Mouse (Mus musculus) CH12.LX (cell line): ENCODE results near the gene Trim30c. TPM values are rescaled to one million over a fixed set of nuclear protein-coding genes. Genes with fewer than 3 reads are reported as not detected.
"Not testable (repeated sequence)": the region's sequence is repeated elsewhere in the genome, so short reads cannot be mapped to it uniquely, and the experiment has no call there.

ENCODE experiments used
- DNase-seq: peaks from one replicate; pipeline ENCODE4 v3.0.0-alpha.2; 2013; ENCODE audit errors: extremely low read depth
- H3K27ac ChIP-seq: 2 replicates; pipeline ENCODE4 v1.5.1; 2012; ENCODE audit warnings: low read depth, mild to moderate bottlenecking, control low read depth, moderate library complexity; ENCODE audit not compliant: insufficient read depth
- H3K27me3 ChIP-seq: replicated peaks from 2 replicates; pipeline ENCODE3; 2012; ENCODE audit warnings: inconsistent platforms
- H3K36me3 ChIP-seq, 2 experiments: replicated peaks in 1 of 2; 2 replicates each; pipeline versions ENCODE3 to v1.6.1; 2012; ENCODE audit warnings: inconsistent platforms in 1 of 2, low read length in 1 of 2, mild to moderate bottlenecking in 1 of 2, mixed read lengths in 1 of 2, moderate library complexity in 1 of 2; ENCODE audit not compliant: control insufficient read depth in 1 of 2, insufficient read depth in 1 of 2
- H3K4me1 ChIP-seq, 2 experiments: 2 replicates each; pipeline ENCODE4 v1.6.1; 2012; ENCODE audit warnings: inconsistent platforms in 1 of 2, moderate library complexity in 1 of 2; ENCODE audit not compliant: insufficient read depth in 2 of 2, control insufficient read depth in 1 of 2
- H3K4me2 ChIP-seq: 2 replicates; pipeline ENCODE4 v1.6.1; 2012; ENCODE audit warnings: low read depth, mild to moderate bottlenecking, control low read depth; ENCODE audit not compliant: poor library complexity, insufficient read depth, severe bottlenecking
- H3K4me3 ChIP-seq, 3 experiments: fragments of 150-350 bp in 1 of 3; sonication (generic) in 1 of 3; replicated peaks in 1 of 3; 2 replicates each; pipeline versions ENCODE3 to v1.5.1; 2011 to 2012; ENCODE audit warnings: low read depth in 2 of 3, low read length in 2 of 3, mild to moderate bottlenecking in 2 of 3, moderate library complexity in 2 of 3, control low read depth in 1 of 3, improper control_type of control experiment in 1 of 3, inconsistent platforms in 1 of 3, mixed read lengths in 1 of 3; ENCODE audit not compliant: poor library complexity in 1 of 3
- H3K79me2 ChIP-seq: replicated peaks from 2 replicates; pipeline ENCODE4 v1.6.1; 2012; ENCODE audit warnings: mild to moderate bottlenecking, moderate library complexity; ENCODE audit not compliant: control insufficient read depth, poor library complexity, insufficient read depth, severe bottlenecking; ENCODE audit errors: extremely low read depth
- H3K9ac ChIP-seq: 2 replicates; pipeline ENCODE4 v1.6.1; 2012; ENCODE audit warnings: low read depth, mild to moderate bottlenecking, control low read depth, moderate library complexity; ENCODE audit not compliant: insufficient read depth
- H3K9me3 ChIP-seq: replicated peaks from 2 replicates; pipeline ENCODE3; 2012; ENCODE audit warnings: low read length, inconsistent platforms, mixed read lengths
- CHD1 ChIP-seq: IDR thresholded peaks from 2 replicates; pipeline ENCODE4 v1.6.1; 2012; ENCODE audit warnings: low read depth, low read length, improper control_type of control experiment, inconsistent platforms
- GABPA ChIP-seq: IDR thresholded peaks from 2 replicates; pipeline ENCODE4 v1.6.1; 2012; ENCODE audit warnings: low read depth, low read length, improper control_type of control experiment, inconsistent platforms; ENCODE audit not compliant: insufficient replicate concordance
- HCFC1 ChIP-seq: IDR thresholded peaks from 2 replicates; pipeline ENCODE4 v1.6.1; 2012; ENCODE audit warnings: low read depth, mild to moderate bottlenecking, inconsistent platforms, low read length, improper control_type of control experiment
- JUN ChIP-seq: IDR thresholded peaks from 2 replicates; pipeline ENCODE4 v1.6.1; 2011; ENCODE audit warnings: low read depth, mild to moderate bottlenecking, low read length, improper control_type of control experiment, moderate library complexity; ENCODE audit not compliant: insufficient read depth
- KAT2A ChIP-seq: IDR thresholded peaks from 2 replicates; pipeline ENCODE4 v1.6.1; 2012; ENCODE audit warnings: low read length, improper control_type of control experiment, inconsistent platforms; ENCODE audit not compliant: insufficient replicate concordance
- MAFK ChIP-seq: IDR thresholded peaks from 2 replicates; pipeline ENCODE4 v1.6.1; 2011; ENCODE audit warnings: low read length, improper control_type of control experiment; ENCODE audit not compliant: insufficient replicate concordance
- PAX5 ChIP-seq: IDR thresholded peaks from 2 replicates; pipeline ENCODE4 v1.6.1; 2012; ENCODE audit warnings: low read length, inconsistent platforms, mixed read lengths
- POLR2A ChIP-seq: IDR thresholded peaks from 2 replicates; pipeline ENCODE4 v1.6.1; 2011; ENCODE audit warnings: low read depth, mild to moderate bottlenecking, improper control_type of control experiment, low read length
- POLR2AphosphoS2 ChIP-seq: IDR thresholded peaks from 2 replicates; pipeline ENCODE4 v1.6.1; 2011; ENCODE audit warnings: low read depth, low read length, improper control_type of control experiment
- RAD21 ChIP-seq: IDR thresholded peaks from 2 replicates; pipeline ENCODE4 v1.6.1; 2011; ENCODE audit warnings: low read depth, mild to moderate bottlenecking, low read length, improper control_type of control experiment, moderate library complexity
- RCOR1 ChIP-seq: conservative IDR thresholded peaks from 2 replicates; pipeline ENCODE4 v1.6.1; 2012; ENCODE audit warnings: low read depth, mild to moderate bottlenecking, inconsistent platforms, low read length, improper control_type of control experiment
- TCF12 ChIP-seq: IDR thresholded peaks from 2 replicates; pipeline ENCODE4 v1.6.1; 2014; ENCODE audit warnings: low read depth, mild to moderate bottlenecking, inconsistent platforms, low read length, improper control_type of control experiment
- ZKSCAN1 ChIP-seq: IDR thresholded peaks from 2 replicates; pipeline ENCODE4 v1.6.1; 2012; ENCODE audit warnings: low read depth, inconsistent platforms, low read length, improper control_type of control experiment, borderline replicate concordance
- ZMIZ1 ChIP-seq: IDR thresholded peaks from 2 replicates; pipeline ENCODE4 v1.6.1; 2012; ENCODE audit warnings: low read depth, mild to moderate bottlenecking, inconsistent platforms, low read length, improper control_type of control experiment
- ZNF384 ChIP-seq: IDR thresholded peaks from 2 replicates; pipeline ENCODE4 v1.6.1; 2012; ENCODE audit warnings: low read depth, low read length, improper control_type of control experiment, inconsistent platforms
- dilution Hi-C: fragments of 300-500 bp; cut with MboI; formaldehyde crosslinking; loops from 2 replicates; pipeline ENCODE4 v1.14.3; 2020; ENCODE audit warnings: low sequenced_read_pairs; ENCODE audit not compliant: extremely low pct_unique_long_range_greater_than_20kb, extremely low pct_ligation_motif_present
- in situ Hi-C: fragments of 300-500 bp; cut with MboI; formaldehyde crosslinking; loops from 3 replicates; pipeline ENCODE4 v1.14.3; 2019; ENCODE audit warnings: low sequenced_read_pairs, low pct_ligation_motif_present, low pct_unique_long_range_greater_than_20kb, mixed read lengths
- polyA plus RNA-seq: library from polyadenylated mRNA; unstranded; fragments of >175 nt; gene quantifications from 2 replicates; pipeline ENCODE4 v1.2.1, GENCODE M21; 2012; ENCODE audit warnings: low read depth; ENCODE audit not compliant: insufficient read length
- total RNA-seq, 2 experiments: library from RNA; depleted of rRNA; stranded (reverse); fragments of 300-350 nt in 1 of 2; fragments of >200 nt in 1 of 2; gene quantifications; 2 replicates each; pipeline ENCODE4 v1.2.3; 2012 to 2014

Gene Trim30c
- total and polyA plus RNA-seq, 3 experiments = 0.12 TPM; not detected in 2

- TF ChIP-seq ZMIZ1 = peak; percentile 68; the same call in 1 of the 2 replicates
- TF ChIP-seq ZKSCAN1 = no peak
- TF ChIP-seq KAT2A = no peak
- TF ChIP-seq GABPA = no peak
- no peak for TF ChIP-seq MAFK
- peak; percentile 59 for TF ChIP-seq TCF12
- TF ChIP-seq JUN = no peak
- no peak; the same call in 1 of the 2 replicates for TF ChIP-seq RAD21
- TF ChIP-seq POLR2A = peak; percentile 83
- TF ChIP-seq CHD1 = no peak
- TF ChIP-seq PAX5 = no peak
- no peak for TF ChIP-seq ZNF384
- TF ChIP-seq RCOR1 = no peak
- peak; percentile 76; the same call in 1 of the 2 replicates for TF ChIP-seq POLR2AphosphoS2
- peak; percentile 37; the same call in 1 of the 2 replicates for TF ChIP-seq HCFC1
Measured at GRCm38 (mm10) chr7:104352717-104353599, 47.7 kb downstream of the Trim30c start, which contains the start of gene Trim12c (continued).

- Histone ChIP-seq H3K4me1 (peaks cover 0 to 10% of the 10 kb centered on the region in 2 experiments; a peak in 1 of 4 replicates), H3K79me2 (0 out of 2 replicates have a peak, but pooled peaks cover 10% of the 10 kb centered on the region), H3K36me3 (peaks cover 19 to 22% of the 10 kb centered on the region in 2 experiments)
- H3K9me3 ChIP-seq, in situ Hi-C loops, dilution Hi-C loops, H3K4me3 ChIP-seq, H3K9ac ChIP-seq, DNase-seq, H3K27ac ChIP-seq, H3K4me2 ChIP-seq, H3K27me3 ChIP-seq: not testable (repeated sequence)
Measured at GRCm38 (mm10) chr7:104348043-104348442, 52.6 kb downstream of the Trim30c start.

- H3K4me3 ChIP-seq, H3K27ac ChIP-seq, H3K27me3 ChIP-seq, H3K4me1 ChIP-seq, H3K79me2 ChIP-seq, H3K9me3 ChIP-seq, H3K9ac ChIP-seq, DNase-seq, dilution Hi-C loops, in situ Hi-C loops, H3K4me2 ChIP-seq: not testable (repeated sequence)
- peaks cover 9 to 17% of the 10 kb centered on the region in 2 experiments for H3K36me3 ChIP-seq
Measured at GRCm38 (mm10) chr7:104340744-104341143, 59.9 kb downstream of the Trim30c start.

GRCm38 (mm10) chr7:104335547-104335946 lies 65.1 kb downstream of the Trim30c start:
- in situ Hi-C loops, H3K27me3 ChIP-seq, DNase-seq, H3K4me2 ChIP-seq, H3K4me3 ChIP-seq, H3K27ac ChIP-seq, H3K79me2 ChIP-seq, H3K9ac ChIP-seq, H3K9me3 ChIP-seq, H3K36me3 ChIP-seq, H3K4me1 ChIP-seq, dilution Hi-C loops: not testable (repeated sequence)
